Mouse (Mus musculus) liver (tissue): ENCODE results near the gene Stk11.

Experiments used
- DNase-seq: peaks from one replicate; pipeline ENCODE4 v3.0.0-alpha.2; 2020; ENCODE audit warnings: mixed read lengths

The Stk11 gene

DNA sequence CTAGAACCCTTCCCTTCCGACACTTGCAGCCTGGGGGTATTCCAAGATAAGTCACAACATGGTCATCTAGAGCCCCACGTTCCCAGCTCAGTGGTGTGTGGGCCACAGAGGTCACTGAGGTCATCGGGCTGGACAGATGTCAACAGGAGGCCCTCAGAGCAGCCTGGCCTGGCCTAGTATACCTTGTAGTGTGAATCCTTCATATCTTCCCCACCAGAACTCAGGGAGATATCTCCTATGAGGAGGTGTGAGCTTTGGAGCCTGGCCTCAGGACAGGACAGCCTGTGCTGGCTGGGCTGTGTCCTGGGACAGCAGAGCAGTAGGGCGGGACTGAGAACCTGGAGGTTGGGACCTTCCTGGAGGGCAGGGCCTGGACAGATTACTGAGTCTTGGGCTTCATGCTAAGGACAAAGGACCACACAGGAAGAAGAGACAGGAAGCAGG, 31.0 kb downstream of the Stk11 start:
- DNase-seq: no peak

DNA sequence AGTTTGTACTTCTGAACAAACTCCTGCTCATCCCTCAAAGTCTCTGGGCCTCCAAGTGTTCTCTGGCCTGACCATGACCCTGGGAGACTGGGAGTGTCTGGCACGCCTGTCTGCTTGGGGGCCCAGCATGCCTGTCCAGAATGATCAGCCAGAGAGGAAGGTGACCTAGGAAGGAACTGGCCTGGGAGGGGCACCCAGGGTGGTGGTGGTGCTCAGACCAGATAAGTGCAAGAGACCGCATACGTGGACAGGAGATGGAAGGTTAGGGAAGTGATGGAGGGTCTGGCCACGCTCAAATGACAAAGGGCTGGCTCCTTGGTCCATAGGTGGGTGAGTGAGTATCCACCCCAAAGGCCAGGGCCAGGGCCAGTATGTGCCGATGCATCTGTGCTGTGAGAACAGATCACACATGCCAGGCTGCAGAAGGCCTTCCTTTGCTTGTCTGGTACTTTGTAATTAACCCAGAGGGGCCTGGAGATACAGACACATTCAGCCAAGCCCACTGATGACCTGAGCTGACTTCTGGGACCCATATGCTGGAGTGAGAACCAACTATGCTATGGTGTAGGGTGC, 31.6 kb downstream of the Stk11 start:
- peak; percentile 76 for DNase-seq

DNA sequence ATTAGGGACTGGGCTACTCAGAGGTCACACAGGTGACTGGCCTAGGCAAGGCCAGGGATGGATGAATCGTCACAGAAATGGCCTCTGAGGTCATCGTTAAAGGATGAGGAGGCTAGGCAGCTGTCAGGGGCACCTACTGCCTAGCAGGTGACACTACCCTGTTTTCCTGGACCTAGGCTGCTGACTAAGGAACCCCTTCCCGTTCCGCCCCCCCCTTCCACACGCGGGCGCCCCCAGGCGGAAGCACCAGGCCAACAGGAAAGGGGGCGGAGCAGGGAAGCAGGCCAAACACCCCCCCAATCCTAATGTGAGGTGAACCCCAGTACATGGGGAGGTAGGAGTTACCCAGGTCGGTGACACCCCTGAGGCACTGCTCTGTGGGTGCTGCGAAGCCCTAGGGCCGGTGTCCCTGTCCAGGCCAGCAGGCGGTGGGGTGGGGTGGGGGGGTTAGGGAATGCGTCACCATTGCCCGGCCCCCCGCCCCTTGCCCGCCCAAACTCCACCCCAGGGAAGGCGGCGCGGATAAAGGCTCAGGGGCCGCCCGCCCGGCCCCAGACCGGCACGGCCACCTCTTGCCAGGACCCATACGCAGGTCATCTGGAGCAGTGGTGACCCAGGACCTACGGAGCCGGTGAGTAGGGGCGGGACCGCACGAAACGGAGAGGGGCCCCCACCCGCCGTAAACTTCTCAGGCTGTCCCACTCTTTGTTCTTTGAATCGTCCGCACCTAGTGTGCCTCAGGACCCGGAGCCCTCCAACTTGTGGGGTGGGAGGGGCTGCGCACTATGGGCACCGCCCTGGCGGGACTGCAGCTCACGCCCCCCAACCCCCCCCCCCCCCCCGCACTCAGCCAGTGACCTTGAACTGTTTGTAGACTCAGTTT, 32.4 kb downstream of the Stk11 start, which contains the start of gene Midn:
TSS of gene Midn (plus strand) at position 554 of the 883 bp plus-strand sequence.
- peak; percentile 88 for DNase-seq

DNA sequence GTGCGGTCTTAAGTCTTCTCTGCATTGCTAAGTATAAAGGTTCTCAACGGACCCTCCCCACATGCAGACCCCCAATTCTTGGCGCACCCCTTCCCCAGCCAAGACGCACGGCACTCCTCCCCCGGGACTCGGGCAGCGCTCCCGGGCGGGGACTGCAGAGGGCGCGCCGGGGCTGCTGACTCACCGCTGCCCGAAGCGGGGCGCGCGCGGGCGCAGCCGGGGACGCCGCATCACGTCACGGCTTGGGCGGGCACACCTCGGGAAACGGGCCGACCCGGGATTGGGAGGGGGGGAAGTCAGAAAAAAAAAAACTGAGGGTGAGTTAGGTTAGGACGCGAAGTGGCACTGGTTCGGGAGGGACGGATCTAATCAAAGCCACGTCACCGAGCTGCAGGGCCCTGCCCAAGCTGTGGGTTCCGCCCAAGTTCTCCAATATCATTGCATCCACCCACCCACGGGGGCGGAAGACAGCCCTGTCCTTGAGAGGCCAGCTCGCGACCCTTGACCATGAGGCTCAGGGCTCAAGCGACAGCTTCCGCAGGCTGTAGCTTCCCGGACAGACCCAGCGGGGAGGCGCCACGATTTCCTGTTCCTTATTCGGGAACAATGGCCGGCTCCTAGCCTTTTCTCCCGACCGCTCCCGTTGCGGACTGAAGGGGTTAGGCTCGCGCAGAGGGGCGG, 33.1 kb downstream of the Stk11 start:
- peak; percentile 93 for DNase-seq

DNA sequence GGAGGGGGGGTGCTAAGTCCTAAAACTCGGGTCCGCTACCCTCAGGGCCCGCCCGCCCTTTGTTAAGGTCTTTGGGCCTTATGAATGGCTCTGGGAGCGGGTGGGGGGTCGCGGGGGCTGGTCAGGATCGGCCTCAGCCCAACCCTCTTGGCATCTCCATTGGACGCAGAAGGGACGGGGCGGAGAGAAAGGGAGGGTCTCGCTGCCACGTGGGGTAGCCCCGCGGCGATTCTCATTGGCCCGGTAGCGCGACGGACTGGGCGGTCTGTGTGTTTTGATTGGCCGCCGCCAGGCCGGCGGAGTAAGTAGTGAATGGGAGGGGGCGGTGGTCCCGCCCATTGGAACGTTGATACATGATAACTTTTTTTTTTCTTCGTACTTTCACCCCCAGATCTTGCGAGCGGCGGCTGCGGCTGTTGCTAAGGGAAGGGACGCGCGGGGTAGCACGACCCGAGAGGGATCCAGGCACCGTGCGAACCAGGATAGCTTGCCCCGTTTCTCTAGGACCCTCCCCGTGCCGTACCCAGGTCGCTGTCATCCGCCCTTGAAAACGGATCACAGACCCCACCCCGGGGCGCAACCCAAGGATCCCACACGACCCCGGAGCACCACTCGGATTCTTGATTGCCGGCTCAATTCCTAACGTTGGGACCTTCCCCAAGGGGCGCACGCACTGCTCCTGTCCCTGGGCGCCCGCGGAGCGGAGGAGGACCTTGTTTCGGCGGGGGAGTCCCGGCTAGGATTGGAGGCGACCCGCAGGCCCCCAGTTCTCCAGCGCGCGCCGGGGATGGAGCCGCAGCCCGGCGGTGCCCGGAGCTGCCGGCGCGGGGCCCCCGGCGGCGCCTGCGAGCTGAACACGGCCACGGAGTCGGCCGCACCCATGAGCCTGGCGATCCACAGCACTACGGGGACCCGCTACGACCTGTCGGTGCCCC, 34.0 kb downstream of the Stk11 start:
- peak; percentile 97 for DNase-seq

DNA sequence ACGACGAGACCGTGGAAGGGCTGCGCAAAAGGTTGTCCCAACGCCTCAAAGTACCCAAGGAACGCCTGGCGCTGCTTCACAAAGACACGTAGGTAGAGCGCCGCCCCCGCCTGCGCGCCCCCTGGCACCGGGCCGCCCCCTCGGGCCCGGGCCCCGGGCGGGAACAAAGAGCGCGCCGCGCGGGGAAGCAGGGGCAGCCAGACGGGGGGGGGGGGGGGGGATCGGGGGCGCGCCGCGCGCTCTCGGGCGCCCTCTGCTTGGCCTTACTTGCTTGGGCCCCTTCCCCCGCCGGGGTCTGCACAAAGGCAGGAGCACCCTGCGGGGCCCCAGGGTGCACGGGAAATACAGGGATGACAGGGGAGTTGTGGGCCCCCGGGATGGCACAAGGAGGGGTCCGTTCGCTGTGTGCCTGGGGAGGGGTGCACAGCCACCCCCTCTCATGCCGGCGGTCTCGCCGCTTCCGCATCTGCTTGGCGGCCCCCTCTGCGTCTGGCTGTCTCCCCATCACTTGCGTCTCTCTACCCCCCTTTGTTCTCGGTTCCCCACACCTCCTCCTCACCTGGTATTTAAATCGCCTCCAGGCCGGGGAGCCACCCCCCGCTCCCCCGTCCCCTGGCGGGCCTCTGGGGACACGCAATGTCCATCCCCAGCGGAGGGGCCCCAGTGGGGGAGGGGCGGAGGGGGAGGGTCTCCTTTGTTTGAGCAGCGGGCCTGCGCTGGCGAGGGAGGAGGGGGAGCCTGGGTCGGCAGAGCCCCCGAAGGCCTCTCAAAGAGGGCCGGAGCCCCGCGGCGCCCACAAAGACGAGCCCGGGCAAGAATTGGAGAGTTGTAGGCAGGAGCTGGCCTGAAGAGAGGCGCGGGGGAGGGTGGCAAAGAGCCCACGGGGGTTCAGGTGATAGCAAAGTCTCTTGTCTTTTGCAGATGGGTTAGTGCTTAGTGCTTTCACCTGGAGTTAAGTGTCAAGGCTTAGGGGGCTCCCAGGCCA, 34.9 kb downstream of the Stk11 start:
- peak; percentile 68 for DNase-seq

DNA sequence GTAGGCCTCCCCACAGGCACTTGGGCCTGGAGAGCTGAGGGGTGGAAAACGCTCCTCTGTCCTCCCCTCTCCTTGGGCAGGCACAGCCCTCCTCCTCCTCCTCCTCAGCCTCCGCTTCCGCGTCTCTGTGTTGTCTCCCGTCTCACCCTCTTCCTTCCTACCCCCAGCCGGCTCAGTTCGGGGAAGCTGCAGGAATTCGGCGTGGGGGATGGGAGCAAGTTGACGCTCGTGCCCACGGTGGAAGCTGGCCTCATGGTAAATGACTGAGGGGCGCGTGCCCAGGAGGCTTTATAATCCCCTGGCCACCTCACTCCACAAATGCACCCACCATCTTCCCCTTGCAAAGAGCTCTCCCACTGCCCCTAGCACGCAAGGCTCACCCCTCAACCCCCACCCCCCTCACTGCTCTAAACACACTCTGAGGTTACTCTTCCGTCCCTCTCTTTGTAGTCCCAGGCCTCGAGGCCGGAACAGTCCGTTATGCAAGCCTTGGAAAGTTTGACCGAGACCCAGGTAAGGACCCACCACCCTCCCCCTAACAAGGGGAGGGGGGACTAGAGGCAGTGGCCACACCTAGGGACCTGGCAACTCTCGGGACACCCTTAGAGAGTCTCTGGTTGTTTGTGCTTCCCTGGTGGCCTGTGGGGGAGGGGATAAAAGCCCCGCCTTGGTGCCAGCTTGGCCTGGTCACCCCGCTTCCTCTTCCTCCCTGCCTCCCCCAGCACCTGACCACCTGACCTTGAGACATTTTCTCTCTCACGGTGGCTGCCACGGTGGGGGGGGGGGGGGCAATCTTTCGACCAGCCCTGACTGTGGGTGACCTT, 35.8 kb downstream of the Stk11 start:
- peak; percentile 62 for DNase-seq

DNA sequence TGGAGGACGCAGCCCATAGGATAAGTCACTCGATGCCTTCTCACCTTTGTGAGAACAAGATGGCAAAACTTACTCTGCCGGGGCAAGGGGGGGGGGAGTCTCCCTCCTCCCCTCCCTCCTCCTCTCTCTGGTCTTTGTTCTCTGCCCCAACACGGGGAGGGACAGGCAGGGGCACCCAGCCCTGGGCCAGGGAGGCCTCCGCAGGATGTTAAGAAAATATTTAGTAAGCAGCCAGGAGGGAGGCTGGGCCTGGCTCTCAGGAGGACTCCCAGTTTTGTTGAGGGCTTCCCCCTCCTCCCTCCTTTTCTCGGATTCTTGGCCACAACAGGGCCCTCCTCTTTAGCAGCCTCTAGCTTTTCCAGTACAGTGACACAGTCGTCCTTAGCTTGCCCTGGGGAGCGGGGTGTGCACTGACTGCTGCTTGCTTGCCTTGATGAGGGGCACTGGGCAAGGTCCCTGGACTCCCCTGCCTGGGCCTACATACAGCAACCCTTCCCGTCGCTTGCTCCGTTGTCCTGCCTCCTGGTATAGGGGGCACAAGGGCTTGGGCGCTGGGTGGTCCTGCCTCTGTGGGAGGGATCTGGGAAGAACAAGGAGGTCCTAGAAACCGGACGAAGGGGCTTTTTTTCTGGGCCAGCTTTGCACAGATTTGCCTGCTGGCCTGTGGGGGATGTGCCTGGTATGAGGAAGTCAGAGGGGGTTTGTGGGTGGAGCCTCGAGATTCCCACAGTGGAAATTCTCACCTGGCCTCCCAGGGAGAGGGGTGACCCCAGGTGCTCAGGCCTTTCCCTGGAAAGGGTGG, 36.7 kb downstream of the Stk11 start:
- DNase-seq: no peak

DNA sequence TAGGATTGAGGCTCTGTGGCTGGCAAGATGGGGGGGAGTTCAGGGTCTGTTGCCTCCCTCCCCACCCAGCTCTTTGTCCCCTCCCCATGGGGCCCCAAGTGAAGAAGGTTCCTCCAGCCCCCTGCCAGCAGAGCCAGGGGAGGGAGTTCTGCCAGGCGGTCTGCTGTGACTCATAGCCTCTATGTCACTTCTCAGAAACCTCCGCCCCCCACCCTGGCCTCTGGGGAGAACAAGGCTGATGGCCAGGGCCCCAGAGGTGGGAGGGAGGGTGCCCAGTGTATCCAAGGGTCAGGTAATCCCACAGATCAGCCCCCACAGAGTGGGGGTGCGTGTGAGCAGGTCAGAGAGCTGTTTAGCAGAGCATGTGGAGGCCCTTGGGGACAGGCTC, 37.3 kb downstream of the Stk11 start:
- no peak for DNase-seq

DNA sequence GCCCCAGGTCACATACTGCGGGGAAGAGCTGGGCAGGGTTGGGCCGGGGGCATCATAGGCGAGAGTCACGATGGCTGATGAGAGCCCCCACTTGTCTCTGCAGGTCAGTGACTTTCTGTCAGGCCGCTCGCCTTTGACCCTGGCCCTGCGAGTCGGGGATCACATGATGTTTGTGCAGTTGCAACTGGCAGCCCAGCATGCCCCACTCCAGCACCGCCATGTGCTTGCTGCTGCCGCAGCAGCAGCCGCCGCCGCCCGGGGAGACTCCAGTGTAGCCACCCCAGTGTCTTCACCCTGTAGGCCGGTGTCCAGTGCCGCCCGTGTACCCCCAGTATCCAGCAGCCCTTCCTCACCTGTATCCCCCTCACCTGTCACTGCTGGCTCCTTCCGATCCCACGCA, 38.1 kb downstream of the Stk11 start:
- peak; percentile 61 for DNase-seq

DNA sequence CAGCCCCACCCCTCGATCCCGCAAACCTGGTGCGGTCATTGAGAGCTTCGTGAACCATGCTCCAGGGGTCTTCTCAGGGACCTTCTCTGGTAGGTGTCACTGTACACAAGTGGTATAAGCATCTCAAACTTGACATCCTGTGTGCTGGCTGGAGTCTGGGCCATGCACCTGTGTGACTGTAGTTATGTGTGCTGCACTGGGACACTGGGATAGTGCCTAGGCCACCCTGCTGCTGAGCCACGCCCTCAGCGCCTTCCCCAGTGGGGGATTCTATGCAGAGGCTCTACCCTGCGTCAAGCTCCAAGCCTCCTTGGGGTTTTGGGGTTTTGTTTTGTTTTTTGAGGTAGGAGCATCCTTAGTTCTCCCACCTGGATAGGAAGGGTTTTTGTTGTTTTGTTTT, 38.8 kb downstream of the Stk11 start:
- no peak for DNase-seq

DNA sequence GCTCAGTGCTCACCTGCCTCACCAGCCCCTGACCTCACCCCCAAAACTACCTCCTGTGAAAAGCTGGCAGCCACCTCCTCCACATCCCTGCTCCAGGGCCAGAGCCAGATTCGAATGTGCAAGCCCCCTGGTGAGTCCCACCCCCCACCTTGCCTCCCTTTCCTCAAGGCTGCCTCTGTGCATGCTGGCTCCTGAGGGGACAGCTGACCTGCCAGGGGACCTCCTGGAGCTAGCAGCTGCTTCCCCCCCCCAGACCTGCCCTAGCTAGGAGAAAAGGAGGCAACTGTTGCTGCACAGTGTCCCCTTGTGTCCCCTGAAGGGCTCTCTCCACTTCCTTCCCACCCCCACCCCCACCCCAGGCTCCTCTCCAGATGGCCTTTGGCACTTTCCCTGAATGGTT, 39.7 kb downstream of the Stk11 start:
- no peak for DNase-seq

DNA sequence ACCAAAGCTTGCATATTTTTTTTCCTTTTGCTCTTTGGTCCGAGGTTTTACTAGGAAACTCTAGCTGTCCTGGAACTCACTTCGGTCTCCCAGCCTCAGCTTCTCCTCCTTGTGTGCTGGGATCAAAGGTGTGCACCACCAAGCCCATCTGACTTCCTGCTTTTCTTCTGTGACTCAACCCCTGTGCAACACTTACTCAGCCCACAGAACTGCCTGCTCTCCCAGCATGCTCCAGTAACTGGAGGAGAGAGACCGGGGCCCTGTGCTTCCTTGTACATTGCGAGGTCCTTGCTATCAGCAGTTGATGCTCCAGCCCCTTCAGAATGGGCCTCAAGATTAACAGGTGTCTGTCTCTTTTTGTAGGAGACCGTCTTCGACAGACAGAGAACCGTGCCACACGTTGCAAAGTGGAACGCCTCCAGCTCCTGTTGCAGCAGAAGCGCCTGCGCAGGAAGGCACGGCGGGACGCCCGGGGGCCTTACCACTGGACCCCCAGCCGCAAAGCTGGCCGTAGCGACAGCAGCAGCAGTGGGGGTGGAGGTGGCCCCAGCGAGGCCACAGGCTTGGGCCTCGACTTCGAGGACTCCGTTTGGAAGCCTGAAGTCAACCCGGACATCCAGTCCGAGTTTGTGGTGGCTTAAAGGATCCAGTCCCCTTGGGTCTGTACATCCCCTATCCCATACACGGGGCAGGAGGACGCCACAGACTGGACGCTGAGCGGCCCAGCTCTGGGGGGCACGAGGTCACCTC, 40.6 kb downstream of the Stk11 start:
- DNase-seq: no peak

DNA sequence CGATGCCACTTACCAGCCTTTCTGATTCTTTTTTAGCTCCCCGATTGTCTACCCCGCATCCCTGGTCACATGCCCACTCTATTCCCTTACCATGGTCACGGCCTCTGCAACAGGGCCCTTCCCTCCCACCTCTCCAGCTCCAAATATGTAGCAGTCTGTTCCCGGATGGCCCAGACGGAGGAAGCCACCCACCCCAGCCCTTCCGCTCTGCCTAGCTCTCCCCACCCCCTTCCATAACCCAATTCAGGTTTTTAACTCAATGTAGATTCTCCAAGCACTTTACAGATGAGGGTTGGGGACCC, 41.1 kb downstream of the Stk11 start:
- no peak for DNase-seq

DNA sequence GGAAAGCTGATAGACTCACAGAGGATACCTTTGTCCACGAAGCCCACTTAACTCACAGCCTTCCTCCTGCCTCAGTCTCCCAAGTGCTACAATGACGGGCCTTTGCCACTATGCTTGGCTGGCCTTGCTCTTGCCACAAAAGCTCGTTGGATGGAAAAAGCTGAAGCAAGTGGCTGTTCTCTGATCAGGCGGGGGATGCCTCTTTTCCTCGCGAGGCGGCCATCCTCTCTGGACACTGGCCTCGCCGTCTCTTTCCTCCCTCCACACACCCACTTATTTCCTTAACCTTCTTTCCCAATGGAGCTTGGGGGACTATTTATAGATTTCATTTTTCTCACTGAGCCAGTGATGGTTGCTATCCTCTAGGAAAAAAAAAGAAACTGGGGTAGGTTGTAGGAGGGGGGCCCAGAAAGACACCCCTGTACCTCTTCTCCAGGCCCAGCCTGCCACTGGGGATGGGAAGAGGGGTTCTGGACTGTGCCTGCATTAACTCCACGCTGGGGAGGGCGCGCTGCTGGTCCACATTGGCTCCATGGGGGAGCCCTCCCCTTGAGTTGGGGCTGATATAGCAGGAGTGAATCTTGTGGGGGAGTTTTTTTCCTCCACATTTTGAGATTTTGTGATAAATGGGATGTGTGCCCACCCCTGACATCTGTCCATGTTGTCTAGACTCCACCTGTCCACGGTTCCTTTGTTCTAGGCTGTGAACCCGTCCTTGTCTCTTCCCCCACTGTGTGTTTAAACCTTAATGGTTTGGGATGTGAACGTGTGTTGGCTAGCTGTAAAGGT, 41.7 kb downstream of the Stk11 start:
- no peak for DNase-seq

DNA sequence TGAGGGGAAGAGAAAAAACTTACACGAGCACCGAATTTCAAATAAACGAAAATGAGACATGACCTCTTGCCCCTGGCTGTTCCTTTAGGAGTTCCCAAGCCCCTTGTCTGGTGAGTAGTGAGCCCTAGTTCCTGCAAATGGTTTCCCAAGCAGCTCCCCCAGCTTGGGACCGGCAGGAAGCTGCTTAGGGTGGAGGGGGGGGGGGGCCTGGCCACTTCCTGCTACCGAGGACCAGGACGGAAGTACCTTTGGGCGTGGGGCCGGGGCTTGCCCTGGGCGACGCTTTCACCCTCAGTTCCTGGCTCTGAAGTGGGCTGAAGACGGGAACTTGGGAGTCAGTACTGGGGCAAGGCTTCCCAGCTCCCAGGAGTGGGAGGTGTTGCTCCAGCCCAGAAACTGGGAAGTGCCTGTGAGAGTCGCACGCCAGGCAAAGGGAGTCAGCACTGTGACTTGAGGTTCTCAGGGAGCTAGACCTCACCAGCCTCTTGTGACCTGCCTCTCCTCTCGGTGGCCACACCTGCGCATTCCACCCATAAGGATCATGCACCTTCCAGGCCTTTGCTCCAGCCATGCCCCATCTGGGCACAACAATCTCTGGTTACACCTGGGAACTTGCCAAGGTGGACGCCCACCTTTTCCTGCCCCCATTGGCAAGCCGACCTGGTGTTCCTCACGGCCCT, 42.8 kb downstream of the Stk11 start:
- DNase-seq: peak; percentile 69

DNA sequence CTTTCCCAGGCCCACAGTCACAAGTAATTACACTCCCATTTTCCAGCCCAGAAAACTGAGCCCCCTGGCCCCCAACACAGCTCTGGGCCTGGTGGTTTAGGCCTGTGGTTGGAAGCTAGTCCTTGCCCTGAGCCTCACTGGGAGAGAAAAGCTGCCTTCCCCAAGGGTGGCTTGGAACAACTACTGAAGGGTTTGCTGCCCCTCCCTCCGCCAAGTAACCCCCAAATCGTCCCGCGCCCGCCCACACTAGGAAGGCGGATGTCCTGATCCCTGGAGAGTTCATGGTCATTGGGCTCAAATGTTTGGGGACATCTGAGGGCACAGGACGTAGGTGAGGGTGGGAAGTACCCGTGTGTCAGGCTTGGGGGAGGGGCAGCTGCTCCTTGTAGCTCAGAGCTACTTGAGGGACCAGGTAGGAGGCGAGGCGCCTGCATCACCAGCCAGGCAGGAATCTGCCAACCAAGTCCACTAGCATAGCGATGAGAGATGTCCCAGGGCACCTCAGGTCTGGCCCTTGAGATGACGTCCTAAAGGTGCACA, 43.5 kb downstream of the Stk11 start:
- DNase-seq: no peak
